In genomic region chr13:91048171-91048570, GRCm38 (mm10) we compare ENCODE assay signal across 23 mouse cellular contexts.
"Had no signal": no experiment of that assay in that cellular context is flagged by ENCODE, and none has a peak within 500 bp of the region (broad histone marks: within the 10 kb centered on the region; RNA-seq: fewer than 3 reads in every experiment).

No protein-coding gene starts in this region.

- ATAC-seq: intestine, postnatal 0 days; liver, embryonic 12.5 days had no signal

- DNase-seq: layer of hippocampus, adult 9-11 months; liver; lung, adult 18-20 months; lung, postnatal 10 days; lung, postnatal 36 days; midbrain, embryonic 14.5 days; right cerebral cortex, adult 18-20 months; right cerebral cortex, postnatal 14 days; right cerebral cortex, postnatal 4 days; spleen, adult 18-20 months; thymus, postnatal 25 days had no signal

- H3K27me3 ChIP-seq: limb, embryonic 13.5 days; liver, embryonic 12.5 days; liver, embryonic 15.5 days; lung, embryonic 15.5 days; megakaryocyte, embryonic 14.5 days; neural tube, embryonic 12.5 days; neural tube, embryonic 15.5 days; stomach, embryonic 15.5 days had no signal

- H3K4me3 ChIP-seq: layer of hippocampus, adult 2 months; limb, embryonic 10.5 days; limb, embryonic 13.5 days; liver, embryonic 12.5 days; liver, embryonic 15.5 days; lung, embryonic 15.5 days; megakaryocyte, embryonic 14.5 days; midbrain, embryonic 10.5 days; neural tube, embryonic 12.5 days; neural tube, embryonic 15.5 days; stomach, embryonic 15.5 days had no signal

- H3K27ac ChIP-seq: layer of hippocampus, adult 2 months; limb, embryonic 10.5 days; limb, embryonic 13.5 days; liver, embryonic 12.5 days; liver, embryonic 15.5 days; lung, embryonic 15.5 days; midbrain, embryonic 10.5 days; neural tube, embryonic 12.5 days; neural tube, embryonic 15.5 days; stomach, embryonic 15.5 days had no signal

- H3K9me3 ChIP-seq: limb, embryonic 10.5 days; liver, embryonic 12.5 days; liver, embryonic 15.5 days; lung, embryonic 15.5 days; neural tube, embryonic 12.5 days; stomach, embryonic 15.5 days had no signal

- H3K4me1 ChIP-seq: limb, embryonic 10.5 days; limb, embryonic 13.5 days; liver, embryonic 12.5 days; liver, embryonic 15.5 days; lung, embryonic 15.5 days; megakaryocyte, embryonic 14.5 days; midbrain, embryonic 10.5 days; neural tube, embryonic 12.5 days; neural tube, embryonic 15.5 days; stomach, embryonic 15.5 days had no signal

- H3K4me2 ChIP-seq: limb, embryonic 13.5 days; liver, embryonic 12.5 days; liver, embryonic 15.5 days; lung, embryonic 15.5 days; neural tube, embryonic 12.5 days; neural tube, embryonic 15.5 days; stomach, embryonic 15.5 days had no signal

- H3K9ac ChIP-seq: limb, embryonic 13.5 days; liver, embryonic 12.5 days; liver, embryonic 15.5 days; lung, embryonic 15.5 days; neural tube, embryonic 12.5 days; neural tube, embryonic 15.5 days; stomach, embryonic 15.5 days had no signal

- H3K36me3 ChIP-seq: limb, embryonic 10.5 days; limb, embryonic 13.5 days; liver, embryonic 12.5 days; liver, embryonic 15.5 days; lung, embryonic 15.5 days; midbrain, embryonic 10.5 days; neural tube, embryonic 12.5 days; neural tube, embryonic 15.5 days; stomach, embryonic 15.5 days had no signal
